Mouse (Mus musculus): ENCODE measurements around the gene Furin. TPM values are rescaled to one million over a fixed set of nuclear protein-coding genes. Genes with fewer than 3 reads are reported as not detected.

Furin gene
- total and polyA plus RNA-seq, 3 experiments = 1.5 to 20.9 (median 13.5) TPM

- peaks cover 30 to 50% of the 10 kb centered on the region in 2 experiments for H3K36me3 ChIP-seq (replicated peaks in 1 of 2; ENCODE audit: control insufficient read depth in 1 of 2, insufficient read depth in 1 of 2, low read length in 1 of 2)
- no peak overlapping the region for H3K4me3 ChIP-seq (replicated peaks in 1 of 3; ENCODE audit: low read depth in 2 of 3, low read length in 2 of 3, poor library complexity in 1 of 3)
- in situ Hi-C loops (cut with MboI; ENCODE audit: low pct_ligation_motif_present, low pct_unique_long_range_greater_than_20kb, low sequenced_read_pairs) (no loop called here), dilution Hi-C loops (cut with MboI; ENCODE audit: extremely low pct_ligation_motif_present, extremely low pct_unique_long_range_greater_than_20kb, low sequenced_read_pairs) (no loop called here)
- H3K9ac ChIP-seq (ENCODE audit: insufficient read depth, low read depth) = no peak overlapping the region
- no peaks in the 10 kb centered on the region for H3K79me2 ChIP-seq (replicated peaks; ENCODE audit: control insufficient read depth, extremely low read depth, insufficient read depth, poor library complexity, severe bottlenecking)
- TF ChIP-seq NRF1 (IDR thresholded peaks at IDR 0.05; ENCODE audit: low read depth, low read length) = no peak
- TF ChIP-seq MAZ (IDR thresholded peaks at IDR 0.05; ENCODE audit: low read depth, low read length) = no peak
- TF ChIP-seq MEF2A (IDR thresholded peaks at IDR 0.05; ENCODE audit: borderline replicate concordance, low read depth, low read length) = no peak
- TF ChIP-seq ELF1 (IDR thresholded peaks at IDR 0.05; ENCODE audit: low read depth, low read length) = no peak
- TF ChIP-seq TBP (conservative IDR thresholded peaks at IDR 0.05; ENCODE audit: low read depth, low read length) = no peak
- TF ChIP-seq CHD2 (IDR thresholded peaks at IDR 0.05; ENCODE audit: low read length) = no peak
- no peak for TF ChIP-seq IRF4 (IDR thresholded peaks at IDR 0.05; ENCODE audit: low read depth, low read length)
- no peak for TF ChIP-seq JUN (IDR thresholded peaks at IDR 0.05; ENCODE audit: insufficient read depth, low read depth, low read length)
- TF ChIP-seq RCOR1 (conservative IDR thresholded peaks at IDR 0.05; ENCODE audit: low read depth, low read length) = no peak
- no peak for TF ChIP-seq ETS1 (conservative IDR thresholded peaks at IDR 0.05; ENCODE audit: low read depth, low read length)
- no peak for TF ChIP-seq POLR2AphosphoS2 (IDR thresholded peaks at IDR 0.05; ENCODE audit: low read depth, low read length)
- no peaks in the 10 kb centered on the region for H3K27me3 ChIP-seq (replicated peaks)
- peaks cover 6% of the 10 kb centered on the region for H3K9me3 ChIP-seq (replicated peaks; ENCODE audit: low read length)
- no peak for DNase-seq (ENCODE audit: extremely low read depth)
- no peak overlapping the region for H3K4me2 ChIP-seq (ENCODE audit: insufficient read depth, low read depth, poor library complexity, severe bottlenecking)
- H3K4me1 ChIP-seq (ENCODE audit: control insufficient read depth in 1 of 2, insufficient read depth in 2 of 2) = peaks cover 5 to 16% of the 10 kb centered on the region in 2 experiments
- no peak overlapping the region for H3K27ac ChIP-seq (ENCODE audit: insufficient read depth, low read depth)
Observed at GRCm38 (mm10) chr7:80347670-80348586, 57.3 kb downstream of the Furin start.

DNA sequence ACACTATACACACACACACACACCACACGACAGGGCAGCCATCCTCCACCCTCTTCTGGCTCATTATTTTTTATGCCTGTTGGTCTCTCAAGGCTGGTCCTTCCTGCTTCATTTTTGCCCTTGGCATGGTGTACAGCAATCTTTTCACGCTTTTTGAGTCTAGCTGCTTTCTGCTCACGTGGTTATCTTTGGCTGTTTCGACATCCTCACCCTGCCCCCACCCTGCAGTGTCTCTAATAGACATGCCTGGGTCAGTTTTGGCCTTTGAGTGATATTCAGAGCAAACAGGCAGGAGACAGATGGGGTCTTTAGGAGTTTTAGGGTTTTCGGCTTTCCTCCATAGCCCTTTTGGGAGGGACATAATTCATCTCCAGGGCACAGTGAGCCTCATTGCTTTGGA is 58.4 kb downstream of the Furin start:
- Histone ChIP-seq H3K4me3 (replicated peaks in 1 of 3; ENCODE audit: low read depth in 2 of 3, low read length in 2 of 3, poor library complexity in 1 of 3) (no peak overlapping the region), H3K4me2 (ENCODE audit: insufficient read depth, low read depth, poor library complexity, severe bottlenecking) (no peak overlapping the region), H3K9me3 (replicated peaks; ENCODE audit: low read length) (peaks cover 6% of the 10 kb centered on the region), H3K36me3 (replicated peaks in 1 of 2; ENCODE audit: control insufficient read depth in 1 of 2, insufficient read depth in 1 of 2, low read length in 1 of 2) (peaks cover 20 to 40% of the 10 kb centered on the region in 2 experiments), H3K9ac (ENCODE audit: insufficient read depth, low read depth) (no peak overlapping the region), H3K27ac (ENCODE audit: insufficient read depth, low read depth) (no peak overlapping the region), H3K27me3 (replicated peaks) (peaks cover 6% of the 10 kb centered on the region), H3K79me2 (replicated peaks; ENCODE audit: control insufficient read depth, extremely low read depth, insufficient read depth, poor library complexity, severe bottlenecking) (no peaks in the 10 kb centered on the region), H3K4me1 (ENCODE audit: control insufficient read depth in 1 of 2, insufficient read depth in 2 of 2) (peaks cover 9 to 26% of the 10 kb centered on the region in 2 experiments)
- dilution Hi-C loops (cut with MboI; ENCODE audit: extremely low pct_ligation_motif_present, extremely low pct_unique_long_range_greater_than_20kb, low sequenced_read_pairs) = no loop called here
- in situ Hi-C loops (cut with MboI; ENCODE audit: low pct_ligation_motif_present, low pct_unique_long_range_greater_than_20kb, low sequenced_read_pairs) = no loop called here
- no peak for DNase-seq (ENCODE audit: extremely low read depth)
- TF ChIP-seq E2F4 (IDR thresholded peaks at IDR 0.05; ENCODE audit: insufficient replicate concordance, low read depth, low read length) = no peak
- no peak for TF ChIP-seq JUN (IDR thresholded peaks at IDR 0.05; ENCODE audit: insufficient read depth, low read depth, low read length)
- TF ChIP-seq ZMIZ1 (IDR thresholded peaks at IDR 0.05; ENCODE audit: low read depth, low read length) = no peak
- TF ChIP-seq USF2 (conservative IDR thresholded peaks at IDR 0.05; ENCODE audit: low read depth, low read length) = no peak
- TF ChIP-seq MAZ (IDR thresholded peaks at IDR 0.05; ENCODE audit: low read depth, low read length) = no peak
- no peak for TF ChIP-seq JUND (conservative IDR thresholded peaks at IDR 0.05; ENCODE audit: low read depth, low read length)
- no peak for TF ChIP-seq HCFC1 (IDR thresholded peaks at IDR 0.05; ENCODE audit: low read depth, low read length)
- TF ChIP-seq MAX (IDR thresholded peaks at IDR 0.05; ENCODE audit: low read length) = no peak
- no peak for TF ChIP-seq RCOR1 (conservative IDR thresholded peaks at IDR 0.05; ENCODE audit: low read depth, low read length)
- no peak for TF ChIP-seq TBP (conservative IDR thresholded peaks at IDR 0.05; ENCODE audit: low read depth, low read length)
- no peak for TF ChIP-seq NELFE (IDR thresholded peaks at IDR 0.05; ENCODE audit: low read depth, low read length)
- no peak for TF ChIP-seq EP300 (IDR thresholded peaks at IDR 0.05; ENCODE audit: low read length)
- TF ChIP-seq SMC3 (IDR thresholded peaks at IDR 0.05; ENCODE audit: low read depth, low read length) = no peak
- TF ChIP-seq IRF4 (IDR thresholded peaks at IDR 0.05; ENCODE audit: low read depth, low read length) = no peak
- TF ChIP-seq CHD1 (IDR thresholded peaks at IDR 0.05; ENCODE audit: low read depth, low read length) = no peak
- TF ChIP-seq SIN3A (IDR thresholded peaks at IDR 0.05; ENCODE audit: low read length) = no peak
